Mouse (Mus musculus): ENCODE results near the gene Tmem186.

Gene Tmem186

DNA sequence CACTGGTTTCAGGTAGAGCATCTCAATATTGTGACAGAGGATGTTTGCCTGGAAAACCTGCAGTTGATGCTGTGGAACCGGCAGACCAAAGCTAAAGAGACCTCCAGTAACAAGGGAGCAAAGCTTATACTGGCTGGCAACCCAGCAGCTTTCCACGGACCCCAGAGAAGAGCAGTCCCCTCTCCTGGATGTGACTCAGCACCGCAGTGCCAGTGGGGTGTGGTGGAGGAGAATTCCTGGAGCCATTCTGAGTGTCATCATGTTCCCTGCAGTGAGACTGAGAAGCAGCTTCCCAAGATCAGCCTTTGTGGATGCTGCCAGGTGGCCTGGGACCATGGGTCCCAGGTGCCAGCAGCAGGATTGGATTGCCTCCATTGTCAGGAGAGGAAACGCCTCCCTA is 24.5 kb downstream of the Tmem186 start:
- DNase-seq (ENCODE audit: extremely low spot score, low spot score): no peak

GRCm38 (mm10) chr16:8612214-8613005 is 25.1 kb downstream of the Tmem186 start:
- DNase-seq (ENCODE audit: extremely low spot score, low spot score): no peak

DNA sequence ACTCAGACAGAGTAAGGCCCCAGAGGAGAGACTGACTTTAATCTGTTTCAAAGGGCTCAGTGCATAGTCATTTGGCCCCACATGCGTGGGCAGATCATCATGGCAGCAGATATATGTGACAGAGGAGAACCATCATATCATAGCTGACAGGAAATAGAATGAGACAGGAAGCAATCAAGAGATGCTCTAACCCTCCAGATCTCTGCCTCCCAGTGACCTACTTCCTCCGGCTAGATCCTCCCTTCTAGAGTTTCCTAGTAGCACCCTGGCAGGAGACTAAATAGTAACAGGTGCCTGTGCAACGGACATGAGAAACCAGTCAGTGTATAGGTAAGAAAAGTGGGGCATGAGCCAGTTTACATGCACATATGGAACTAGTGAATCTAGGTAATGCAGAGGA is 27.1 kb downstream of the Tmem186 start:
- no peak for DNase-seq (ENCODE audit: extremely low spot score, low spot score)

DNA sequence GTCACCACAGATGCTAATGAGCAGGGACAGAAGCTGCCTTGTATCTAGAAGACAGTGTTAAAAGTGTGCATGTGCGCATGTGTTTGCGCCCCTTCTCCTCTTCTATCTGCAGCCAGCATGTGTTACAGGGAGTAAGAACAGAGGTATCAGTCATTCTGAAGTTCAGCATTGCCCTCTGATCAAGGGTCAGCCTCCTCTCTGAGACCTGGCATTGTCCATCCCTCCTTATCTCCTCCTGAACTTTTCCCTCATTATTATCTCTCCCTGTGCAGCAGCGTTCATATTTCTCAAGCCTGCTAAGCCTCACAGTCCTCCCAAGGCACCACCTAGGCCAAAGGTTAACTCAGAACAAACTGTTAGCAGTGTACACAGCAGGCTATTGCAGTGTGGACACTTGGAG is 33.7 kb downstream of the Tmem186 start:
- DNase-seq (ENCODE audit: extremely low spot score, low spot score): no peak

DNA sequence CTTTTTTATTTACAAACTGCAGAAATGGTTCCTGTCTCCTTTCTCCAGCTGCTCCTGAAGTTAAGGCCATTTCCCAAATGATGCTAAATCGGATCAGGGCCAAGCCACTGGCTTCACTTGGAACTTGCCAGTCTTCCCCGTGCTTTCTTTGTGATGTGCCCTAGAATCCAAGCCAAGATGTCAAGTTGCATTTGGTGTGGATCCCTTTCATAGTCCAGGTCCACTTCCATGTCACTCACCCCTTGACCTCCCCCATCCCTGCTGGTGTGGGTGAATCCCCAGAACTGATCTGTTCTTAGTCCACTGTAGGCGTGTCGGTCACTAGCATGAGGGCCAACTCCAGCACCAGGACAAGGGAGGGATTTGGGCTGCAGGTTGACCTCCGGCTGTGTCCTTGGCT is 40.0 kb downstream of the Tmem186 start:
- DNase-seq (ENCODE audit: extremely low spot score, low spot score): no peak

DNA sequence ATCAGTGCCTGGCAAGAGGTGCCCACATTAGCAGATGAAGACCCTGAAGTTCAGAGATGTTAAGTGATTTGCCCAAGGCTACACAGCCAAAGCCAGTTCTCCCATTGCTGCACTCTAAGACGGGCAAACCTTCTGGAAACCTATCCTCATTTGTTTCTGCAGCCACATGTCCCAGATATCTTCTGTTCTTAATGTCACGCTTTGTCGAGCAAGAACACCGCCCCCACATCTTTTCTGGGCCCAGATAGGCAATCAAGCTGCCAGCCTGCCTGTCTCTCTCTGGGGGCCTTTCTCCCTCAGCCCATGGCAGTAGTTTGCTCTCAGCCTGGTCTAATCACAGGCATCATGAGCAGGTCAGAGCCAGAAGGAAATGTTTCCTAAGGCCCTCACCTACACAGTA is 41.2 kb downstream of the Tmem186 start:
- DNase-seq (ENCODE audit: extremely low spot score, low spot score): no peak

GRCm38 (mm10) chr16:8595411-8595810 is 42.1 kb downstream of the Tmem186 start:
- no peak for DNase-seq (ENCODE audit: extremely low spot score, low spot score)

GRCm38 (mm10) chr16:8585056-8585455 is 52.5 kb downstream of the Tmem186 start:
- no peak for DNase-seq (ENCODE audit: extremely low spot score, low spot score)

GRCm38 (mm10) chr16:8584248-8584647 is 53.3 kb downstream of the Tmem186 start:
- no peak for DNase-seq (ENCODE audit: extremely low spot score, low spot score)
